Mouse (Mus musculus) liver, embryonic 15.5 days (tissue): Measurements from ENCODE around the gene Atpif1. TPM values are rescaled to one million over a fixed set of nuclear protein-coding genes. Genes with fewer than 3 reads are reported as not detected.
"Not testable (repeated sequence)": the region's sequence is repeated elsewhere in the genome, so short reads cannot be mapped to it uniquely, and the experiment has no call there.

Source experiments
- ATAC-seq: fragments of 200-750 bp; cut with Nextera tagmentation; 2 replicates; pipeline ENCODE4 v1.8.0; 2017; ENCODE audit warnings: moderate number of reproducible peaks, mild to moderate bottlenecking, moderate library complexity; ENCODE audit not compliant: insufficient read depth
- H3K27ac ChIP-seq: fragments of 300-500 bp; sonication (generic); replicated peaks from 2 replicates; pipeline ENCODE4 v1.5.1; 2015; ENCODE audit warnings: mild to moderate bottlenecking, inconsistent platforms
- H3K27me3 ChIP-seq: fragments of 300-500 bp; sonication (generic); 2 replicates; pipeline ENCODE4 v1.6.1; 2015; ENCODE audit warnings: mild to moderate bottlenecking, inconsistent platforms
- H3K36me3 ChIP-seq: fragments of 300-500 bp; sonication (generic); replicated peaks from 2 replicates; pipeline ENCODE4 v1.6.1; 2015; ENCODE audit warnings: moderate library complexity, mild to moderate bottlenecking, inconsistent platforms
- H3K4me1 ChIP-seq: fragments of 300-500 bp; sonication (generic); replicated peaks from 2 replicates; pipeline ENCODE4 v1.6.1; 2015; ENCODE audit warnings: inconsistent platforms
- H3K4me2 ChIP-seq: fragments of 300-500 bp; sonication (generic); 2 replicates; pipeline ENCODE4 v1.6.1; 2015; ENCODE audit warnings: moderate library complexity, mild to moderate bottlenecking, inconsistent platforms
- H3K4me3 ChIP-seq: fragments of 300-500 bp; sonication (generic); replicated peaks from 2 replicates; pipeline ENCODE4 v1.5.1; 2015; ENCODE audit warnings: mild to moderate bottlenecking, inconsistent platforms
- H3K9ac ChIP-seq: fragments of 300-500 bp; sonication (generic); 2 replicates; pipeline ENCODE4 v1.6.1; 2015; ENCODE audit warnings: moderate library complexity, mild to moderate bottlenecking, inconsistent platforms
- H3K9me3 ChIP-seq: fragments of 300-500 bp; sonication (generic); replicated peaks from 2 replicates; pipeline ENCODE4 v1.6.1; 2016; ENCODE audit warnings: inconsistent platforms
- WGBS: fragments of 180-500 bp; shearing (Covaris S2); methylation state at CpG from one replicate; pipeline ENCODE4 v1.1.7; 2015; ENCODE audit warnings: mixed read lengths; ENCODE audit not compliant: insufficient replicate concordance; 5-methylcytosine and 5-hydroxymethylcytosine counted together
- polyA plus RNA-seq: library from polyadenylated mRNA; unstranded; fragments of >200 nt; fragmentation: Nextera tagmentation; extraction: Ambion mirVana; gene quantifications from 2 replicates; pipeline ENCODE4 v1.2.1, GENCODE M21; 2015

Gene Atpif1
- 991 and 1,178 TPM in 2 replicates for polyA plus RNA-seq

- peak; percentile 73 for ATAC-seq
- Histone ChIP-seq H3K36me3 (peaks cover 48% of the 10 kb centered on the region), H3K27me3 (no peaks in the 10 kb centered on the region), H3K4me1 (peaks cover 74% of the 10 kb centered on the region), H3K9me3 (no peaks in the 10 kb centered on the region), H3K4me2 (peak within 1 kb of the TSS; percentile 84), H3K27ac (peak within 1 kb of the TSS; percentile 97), H3K9ac (peak within 1 kb of the TSS; percentile 84), H3K4me3 (peak within 1 kb of the TSS; percentile 92)
- WGBS: under 1% methylated on average over 63 of the region's 63 CpGs
Observed at GRCm38 (mm10) chr4:132532981-132533916, at the start of gene Atpif1. Gene Atpif1 (minus strand): TSS chr4:132533659.

GRCm38 (mm10) chr4:132574809-132575347, 41.4 kb upstream of the Atpif1 start:
- Histone ChIP-seq H3K27me3 (no peaks in the 10 kb centered on the region), H3K36me3 (no peaks in the 10 kb centered on the region), H3K4me2 (no peak overlapping the region), H3K4me1 (no peaks in the 10 kb centered on the region), H3K27ac (no peak overlapping the region), H3K9me3 (no peaks in the 10 kb centered on the region), H3K9ac (no peak overlapping the region), H3K4me3 (no peak overlapping the region)
- ATAC-seq: no peak
- WGBS: 62% methylated on average over 1 of the region's 1 CpGs

- Histone ChIP-seq H3K9me3 (no peaks in the 10 kb centered on the region), H3K36me3 (no peaks in the 10 kb centered on the region), H3K27ac (no peak overlapping the region), H3K4me2 (no peak overlapping the region), H3K4me1 (no peaks in the 10 kb centered on the region), H3K4me3 (no peak overlapping the region), H3K27me3 (no peaks in the 10 kb centered on the region), H3K9ac (no peak overlapping the region)
- WGBS: 31% methylated on average over 11 of the region's 11 CpGs
- ATAC-seq: no peak
Observed at GRCm38 (mm10) chr4:132573327-132573726, 39.9 kb upstream of the Atpif1 start.

- 71% methylated on average over 9 of the region's 9 CpGs for WGBS
- H3K36me3 ChIP-seq: no peaks in the 10 kb centered on the region
- ATAC-seq: no peak
- no peak overlapping the region for H3K4me2 ChIP-seq
- H3K9me3 ChIP-seq: no peaks in the 10 kb centered on the region
- no peak overlapping the region for H3K9ac ChIP-seq
- H3K4me3 ChIP-seq: no peak overlapping the region
- H3K27ac ChIP-seq: no peak overlapping the region
- peaks cover 4% of the 10 kb centered on the region; the same call in 1 of the 2 replicates for H3K4me1 ChIP-seq
- no peaks in the 10 kb centered on the region for H3K27me3 ChIP-seq
Observed at GRCm38 (mm10) chr4:132571190-132571589, 37.7 kb upstream of the Atpif1 start.

- Histone ChIP-seq H3K27ac (no peak overlapping the region), H3K27me3 (no peaks in the 10 kb centered on the region), H3K36me3 (no peaks in the 10 kb centered on the region), H3K4me1 (peaks cover 7% of the 10 kb centered on the region; the same call in 1 of the 2 replicates), H3K9ac (no peak overlapping the region), H3K4me2 (no peak overlapping the region), H3K9me3 (no peaks in the 10 kb centered on the region), H3K4me3 (no peak overlapping the region)
- no peak for ATAC-seq
- WGBS: 89% methylated on average over 5 of the region's 5 CpGs
Observed at GRCm38 (mm10) chr4:132569115-132569514, 35.7 kb upstream of the Atpif1 start.

GRCm38 (mm10) chr4:132567361-132567779, 33.9 kb upstream of the Atpif1 start:
- Histone ChIP-seq H3K27ac (no peak overlapping the region), H3K4me2 (no peak overlapping the region), H3K4me3 (no peak overlapping the region), H3K9ac (no peak overlapping the region), H3K27me3 (no peaks in the 10 kb centered on the region), H3K36me3 (no peaks in the 10 kb centered on the region), H3K9me3 (no peaks in the 10 kb centered on the region), H3K4me1 (peaks cover 7% of the 10 kb centered on the region)
- no peak for ATAC-seq
- WGBS: 47% methylated on average over 9 of the region's 9 CpGs

- no peak overlapping the region for H3K27ac ChIP-seq
- H3K4me2 ChIP-seq: peak overlapping the region; percentile 27; the same call in 1 of the 2 replicates
- H3K9ac ChIP-seq: no peak overlapping the region
- peaks cover 7% of the 10 kb centered on the region for H3K4me1 ChIP-seq
- no peaks in the 10 kb centered on the region for H3K27me3 ChIP-seq
- no peaks in the 10 kb centered on the region for H3K36me3 ChIP-seq
- 60% methylated on average over 12 of the region's 12 CpGs for WGBS
- no peak for ATAC-seq
- no peaks in the 10 kb centered on the region for H3K9me3 ChIP-seq
- H3K4me3 ChIP-seq: peak overlapping the region; percentile 33
Observed at GRCm38 (mm10) chr4:132565089-132565747, 31.8 kb upstream of the Atpif1 start.

GRCm38 (mm10) chr4:132563965-132564364, 30.5 kb upstream of the Atpif1 start, which contains the start of gene Ptafr:
Gene Ptafr (plus strand): TSS chr4:132564067.
- 18% methylated on average over 4 of the region's 4 CpGs for WGBS
- H3K4me1 ChIP-seq: peaks cover 7% of the 10 kb centered on the region
- peak within 1 kb of the TSS; percentile 33 for H3K4me3 ChIP-seq
- H3K9me3 ChIP-seq: no peaks in the 10 kb centered on the region
- H3K36me3 ChIP-seq: no peaks in the 10 kb centered on the region
- H3K27ac ChIP-seq: peak within 1 kb of the TSS; percentile 45; the same call in 1 of the 2 replicates
- H3K4me2 ChIP-seq: peak within 1 kb of the TSS; percentile 29
- H3K27me3 ChIP-seq: no peaks in the 10 kb centered on the region
- H3K9ac ChIP-seq: no peak within 1 kb of the TSS
- peak; percentile 72 for ATAC-seq

GRCm38 (mm10) chr4:132563261-132563660, 29.8 kb upstream of the Atpif1 start:
- peak overlapping the region; percentile 45; the same call in 1 of the 2 replicates for H3K27ac ChIP-seq
- peak overlapping the region; percentile 29; the same call in 1 of the 2 replicates for H3K4me2 ChIP-seq

GRCm38 (mm10) chr4:132555550-132555949, 22.1 kb upstream of the Atpif1 start:
- H3K4me2 ChIP-seq, H3K9ac ChIP-seq, H3K9me3 ChIP-seq, ATAC-seq, H3K4me3 ChIP-seq, H3K27me3 ChIP-seq, H3K27ac ChIP-seq: not testable (repeated sequence)
- WGBS: 73% methylated on average over 7 of the region's 7 CpGs
- Histone ChIP-seq H3K36me3 (peaks cover 38% of the 10 kb centered on the region), H3K4me1 (peaks cover 19% of the 10 kb centered on the region)

More at GRCm38 (mm10) chr4:132563261-132563660, 29.8 kb upstream of the Atpif1 start:
- no peak overlapping the region for H3K9ac ChIP-seq
- no peak for ATAC-seq
- H3K36me3 ChIP-seq: no peaks in the 10 kb centered on the region
- H3K4me3 ChIP-seq: no peak overlapping the region
- no peaks in the 10 kb centered on the region for H3K9me3 ChIP-seq
- peaks cover 7% of the 10 kb centered on the region for H3K4me1 ChIP-seq
- no peaks in the 10 kb centered on the region for H3K27me3 ChIP-seq
- WGBS: 44% methylated on average over 3 of the region's 3 CpGs

GRCm38 (mm10) chr4:132554653-132555052, 21.2 kb upstream of the Atpif1 start:
- no peak for ATAC-seq
- Histone ChIP-seq H3K4me2 (no peak overlapping the region), H3K4me1 (peaks cover 19% of the 10 kb centered on the region), H3K36me3 (peaks cover 47% of the 10 kb centered on the region), H3K9ac (no peak overlapping the region), H3K27ac (peak overlapping the region; percentile 48; the same call in 1 of the 2 replicates), H3K9me3 (no peaks in the 10 kb centered on the region), H3K27me3 (no peaks in the 10 kb centered on the region), H3K4me3 (no peak overlapping the region)
- WGBS: 36% methylated on average over 8 of the region's 8 CpGs
